ENCODE assay signal across 8 mouse cellular contexts in the genomic region with DNA sequence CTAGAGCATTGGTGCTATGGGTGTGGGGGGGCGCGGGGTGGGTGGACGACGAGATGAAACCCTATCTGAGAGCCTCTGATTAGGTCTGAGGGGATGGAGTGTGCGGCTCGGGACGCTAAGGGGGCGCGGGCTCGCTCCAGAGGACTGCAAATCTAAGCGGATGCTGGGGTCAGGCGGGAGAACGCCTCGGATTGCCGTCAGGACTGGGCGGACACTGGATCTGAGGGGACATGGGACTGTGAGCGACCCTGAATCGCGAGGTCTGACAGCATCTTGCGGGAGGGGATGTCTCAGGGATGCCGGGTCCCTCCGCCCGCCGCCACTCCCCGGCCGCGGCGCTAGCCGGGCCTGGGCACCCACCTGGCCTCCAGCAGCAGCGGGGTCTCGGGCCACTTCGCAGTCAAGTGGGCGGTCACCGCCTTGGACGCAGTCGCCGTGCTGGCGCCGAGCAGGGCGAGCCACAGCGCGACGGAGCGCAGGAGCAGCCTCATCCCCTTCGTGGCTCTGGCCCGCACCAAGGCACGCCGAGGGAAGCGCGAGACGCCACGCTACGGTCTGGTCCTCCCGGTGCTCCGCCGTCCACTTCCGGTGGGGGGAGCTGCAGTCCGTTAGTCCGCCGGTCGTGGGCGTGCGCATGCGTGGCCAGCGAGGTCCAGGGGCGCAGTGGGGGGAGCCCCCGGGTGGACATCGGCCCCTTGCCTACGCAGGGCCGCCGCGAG. TPM values are rescaled to one million over a fixed set of nuclear protein-coding genes. Genes with fewer than 3 reads are reported as not detected.
DNase-seq lines count a peak whose midpoint lies in the region; ATAC-seq and TF ChIP-seq lines count a peak whose summit lies in the region.

TSS of gene Uggt2 (minus strand) at position 580 of the 719 bp plus-strand sequence.

- peak; percentile 91 for DNase-seq in NIH3T3 (ENCODE audit: low read depth)
- peak; percentile 96 for DNase-seq in cerebellum, adult 8-10 months
- peak; percentile 84 for DNase-seq in forelimb bud, embryonic 11.5 days (ENCODE audit: low read depth, low spot score)
- peak; percentile 58 for DNase-seq in heart, postnatal 25 days (ENCODE audit: low spot score)
- DNase-seq in layer of hippocampus, adult 2 months (ENCODE audit: low spot score in 2 of 2) = peak; percentile 75 to 87
- DNase-seq in urinary bladder, postnatal 10 days (ENCODE audit: low spot score) = peak; percentile 48

- H3K9me3 ChIP-seq in liver, embryonic 16.5 days (replicated peaks; ENCODE audit: control insufficient read depth, low read length) = no peaks in the 10 kb centered on the region
- no peaks in the 10 kb centered on the region for H3K9me3 ChIP-seq in neural tube, embryonic 14.5 days (ENCODE audit: control insufficient read depth, low read length)

- peak within 1 kb of the TSS; percentile 51 for H3K9ac ChIP-seq in liver, embryonic 16.5 days (ENCODE audit: low read depth, low read length)
- H3K9ac ChIP-seq in neural tube, embryonic 14.5 days (replicated peaks; ENCODE audit: low read depth, low read length) = peak within 1 kb of the TSS; percentile 84

- peak within 1 kb of the TSS; percentile 97 for H3K27ac ChIP-seq in layer of hippocampus, adult 2 months
- no peak within 1 kb of the TSS for H3K27ac ChIP-seq in liver, embryonic 16.5 days (ENCODE audit: low read length)
- H3K27ac ChIP-seq in neural tube, embryonic 14.5 days (ENCODE audit: low read depth, low read length) = peak within 1 kb of the TSS; percentile 84

- no peaks in the 10 kb centered on the region for H3K4me1 ChIP-seq in liver, embryonic 16.5 days (ENCODE audit: control insufficient read depth, low read depth, low read length)
- peaks cover 10% of the 10 kb centered on the region; the same call in 1 of the 2 replicates for H3K4me1 ChIP-seq in neural tube, embryonic 14.5 days (ENCODE audit: control insufficient read depth, insufficient read depth, low read length)

- H3K27me3 ChIP-seq in liver, embryonic 16.5 days (ENCODE audit: control insufficient read depth, insufficient read depth, low read depth, low read length) = peaks cover 14% of the 10 kb centered on the region
- H3K27me3 ChIP-seq in neural tube, embryonic 14.5 days (ENCODE audit: control insufficient read depth, insufficient read depth, low read length) = no peaks in the 10 kb centered on the region

- WGBS in liver, embryonic 16.5 days (ENCODE audit: insufficient replicate concordance) = under 1% methylated on average over 72 of the region's 72 CpGs
- WGBS in neural tube, embryonic 14.5 days = under 1% methylated on average over 71 of the region's 72 CpGs

- H3K4me3 ChIP-seq in layer of hippocampus, adult 2 months = peak within 1 kb of the TSS; percentile 80
- H3K4me3 ChIP-seq in liver, embryonic 16.5 days (ENCODE audit: low read depth, low read length) = peak within 1 kb of the TSS; percentile 60
- H3K4me3 ChIP-seq in neural tube, embryonic 14.5 days (ENCODE audit: low read depth, low read length) = peak within 1 kb of the TSS; percentile 84

- H3K36me3 ChIP-seq in liver, embryonic 16.5 days (ENCODE audit: control insufficient read depth, insufficient read depth) = no peaks in the 10 kb centered on the region
- H3K36me3 ChIP-seq in neural tube, embryonic 14.5 days (ENCODE audit: control insufficient read depth, insufficient read depth, low read length) = no peaks in the 10 kb centered on the region

- TF ChIP-seq CTCF in layer of hippocampus, adult 2 months (conservative IDR thresholded peaks at IDR 0.05) = peak; percentile 79

- H3K4me2 ChIP-seq in liver, embryonic 16.5 days (ENCODE audit: low read depth, low read length) = peak within 1 kb of the TSS; percentile 69
- H3K4me2 ChIP-seq in neural tube, embryonic 14.5 days (ENCODE audit: low read depth, low read length) = peak within 1 kb of the TSS; percentile 82

- intact Hi-C loops in heart, postnatal 25 days (cut with DNase I) = no loop called here

- ATAC-seq in liver, embryonic 16.5 days (ENCODE audit: low read depth) = peak; percentile 63
- peak; percentile 97 for ATAC-seq in neural tube, embryonic 14.5 days (ENCODE audit: low read depth)

RNA-seq across cellular contexts. Expression of gene Uggt2, which starts in this region (rescaled TPM):
- total RNA-seq in heart, postnatal 25 days (2021) = 1 to 10 TPM; 6.0 to 6.2 TPM
- 10 to 100 TPM; 27.4 to 31.3 TPM for total RNA-seq in layer of hippocampus, adult 2 months (2021)
- 1.1 and 1.2 TPM in 2 replicates for polyA plus RNA-seq in liver, embryonic 16.5 days (2015; fragmentation: Nextera tagmentation; extraction: Ambion mirVana)
- 33.4 and 36.4 TPM in 2 replicates for polyA plus RNA-seq in neural tube, embryonic 14.5 days (2014; fragmentation: Nextera tagmentation; extraction: Ambion mirVana)

Comparison
In these comparisons a context has a peak if more than half of its experiments do, and no peak if none do; other contexts are left out.
1. RNA of gene Uggt2 (polyA plus RNA-seq): 33.4 to 36.4 TPM in neural tube, embryonic 14.5 days; 1.1 to 1.2 TPM in liver, embryonic 16.5 days; every median in the first group is over 10 times any median in the second.
2. Peak in every context shown above with its lines, with median percentiles within 50 percentile points of each other: DNase-seq and H3K4me3 ChIP-seq.